Mouse (Mus musculus) lung, postnatal 36 days (tissue): ENCODE results near the gene Pnp.
"Not testable (repeated sequence)": the region's sequence is repeated elsewhere in the genome, so short reads cannot be mapped to it uniquely, and the experiment has no call there.

Experiments
- DNase-seq: peaks from one replicate; pipeline ENCODE4 v3.0.0; 2022; ENCODE audit warnings: mixed read lengths

The Pnp gene

DNA sequence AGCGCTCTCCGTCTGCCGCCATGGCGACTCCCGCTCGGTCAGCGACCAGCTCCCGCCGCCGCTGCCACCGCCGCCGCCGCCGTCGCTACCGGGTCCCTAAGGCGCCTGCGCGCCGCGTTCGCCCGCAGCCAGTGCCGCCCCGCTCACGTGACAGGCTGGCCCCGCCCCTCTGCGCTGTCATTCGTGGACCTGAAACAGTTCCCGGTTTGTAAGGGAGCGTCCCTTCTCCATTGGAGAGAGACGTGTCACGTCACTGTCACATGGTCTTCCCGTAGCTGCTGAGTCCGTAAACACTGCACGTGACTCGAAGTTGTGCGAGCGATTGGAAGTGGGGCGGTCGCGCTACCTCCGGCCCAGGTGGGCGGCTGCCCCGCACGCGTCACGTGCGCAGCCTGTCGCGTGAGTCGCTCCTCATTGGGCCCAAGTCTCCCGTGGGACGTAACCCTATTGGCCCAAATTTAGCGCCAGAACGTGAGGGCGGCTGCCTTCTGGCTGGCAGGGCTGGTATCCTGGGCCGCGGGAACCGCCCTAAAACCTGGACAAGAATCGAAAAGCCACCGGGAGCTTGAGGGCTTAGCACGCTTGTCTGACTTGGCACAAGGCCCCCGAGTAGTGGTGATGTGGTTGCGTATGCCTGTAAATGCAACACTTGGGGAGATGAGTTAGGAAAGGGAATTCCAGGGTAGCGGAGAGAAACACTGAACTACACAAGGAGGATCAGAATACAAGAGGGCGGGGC lies at the start of gene Pnp, which contains the start of gene Pip4p1:
Gene Pnp, plus strand, starts transcription at position 329 of the 739 bp plus-strand sequence.
Gene Pip4p1, minus strand, starts transcription at position 103 of the 739 bp plus-strand sequence.
- DNase-seq: peak; percentile 100

DNA sequence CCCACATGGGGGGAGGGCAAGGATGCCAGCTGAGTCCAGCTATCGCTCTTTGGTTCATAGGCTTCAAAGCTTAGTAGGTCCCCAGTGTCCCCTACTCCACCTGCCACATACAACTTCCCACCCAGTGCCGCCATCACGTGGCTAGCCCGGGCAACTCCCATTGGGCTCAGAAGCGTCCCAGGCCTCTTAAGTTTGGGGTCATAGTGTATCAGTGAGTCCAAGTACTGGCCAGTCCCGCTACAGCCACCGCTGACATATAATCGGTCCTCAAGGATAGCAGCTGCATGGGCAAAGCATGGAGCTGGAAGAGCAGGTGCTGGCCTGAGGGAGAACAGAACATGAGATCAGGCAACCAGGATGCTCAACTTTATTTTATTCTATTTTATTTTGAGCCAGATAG lies 39.3 kb upstream of the Pnp start:
- no peak for DNase-seq

DNA sequence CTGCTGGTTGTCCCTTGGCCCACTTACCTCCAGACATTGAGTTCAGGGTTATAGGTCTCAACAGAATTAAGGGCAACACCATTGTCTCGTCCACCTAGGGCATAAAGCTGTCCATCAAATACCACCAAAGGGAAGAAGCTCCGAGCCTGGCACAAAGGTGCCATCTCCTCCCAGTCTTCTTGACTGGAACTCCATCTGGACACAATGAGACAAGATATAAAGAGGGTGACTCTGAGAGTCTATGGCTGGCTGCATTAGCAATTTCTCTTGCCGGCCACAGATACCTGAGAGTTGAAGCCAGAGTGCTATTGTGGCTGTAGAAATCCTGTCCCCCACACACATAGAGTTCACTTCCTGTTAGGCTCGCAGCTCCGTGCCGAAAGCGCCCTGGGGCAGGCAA lies 38.8 kb upstream of the Pnp start:
- DNase-seq: no peak

GRCm38 (mm10) chr14:50892541-50893459 lies 38.1 kb upstream of the Pnp start:
- peak; percentile 64 for DNase-seq

GRCm38 (mm10) chr14:50895407-50895806 lies 35.5 kb upstream of the Pnp start:
- DNase-seq: no peak

DNA sequence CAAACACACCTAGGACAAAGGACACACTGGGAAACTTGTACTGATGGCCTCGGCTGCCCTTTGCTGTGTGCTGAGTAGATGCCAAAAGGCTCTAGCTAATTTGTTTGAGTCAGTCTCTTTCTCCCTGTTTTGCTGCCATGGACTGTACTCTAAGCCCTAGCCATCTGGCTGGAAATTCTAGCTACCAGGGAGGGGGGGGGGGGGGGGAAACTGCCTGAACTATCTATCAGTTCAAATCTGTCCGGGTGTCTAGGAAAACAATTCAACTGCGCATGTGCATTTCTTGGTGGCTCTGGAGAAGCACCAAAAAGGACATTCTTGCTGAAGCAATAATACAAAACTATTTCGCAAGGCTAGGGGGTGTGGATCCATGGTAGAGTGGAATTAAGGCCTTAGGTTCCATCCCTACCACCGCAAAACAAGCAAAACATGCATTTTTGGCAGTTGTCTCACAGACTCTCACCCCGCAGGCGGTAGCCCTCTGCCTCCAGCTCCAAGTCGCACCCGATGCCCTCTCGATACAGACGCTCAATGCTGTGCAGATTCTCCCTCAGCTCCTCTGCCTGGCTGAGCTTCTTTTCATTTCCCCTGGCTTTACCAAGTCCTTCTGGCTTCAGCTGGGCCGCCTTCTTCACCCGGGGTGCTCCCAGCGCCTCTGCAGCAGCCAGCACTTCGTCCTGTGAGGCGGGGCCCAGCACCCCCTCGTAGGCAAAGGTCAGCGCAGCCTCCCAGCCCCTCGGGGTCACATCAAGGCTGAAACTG lies 34.7 kb upstream of the Pnp start:
- DNase-seq: peak; percentile 89

DNA sequence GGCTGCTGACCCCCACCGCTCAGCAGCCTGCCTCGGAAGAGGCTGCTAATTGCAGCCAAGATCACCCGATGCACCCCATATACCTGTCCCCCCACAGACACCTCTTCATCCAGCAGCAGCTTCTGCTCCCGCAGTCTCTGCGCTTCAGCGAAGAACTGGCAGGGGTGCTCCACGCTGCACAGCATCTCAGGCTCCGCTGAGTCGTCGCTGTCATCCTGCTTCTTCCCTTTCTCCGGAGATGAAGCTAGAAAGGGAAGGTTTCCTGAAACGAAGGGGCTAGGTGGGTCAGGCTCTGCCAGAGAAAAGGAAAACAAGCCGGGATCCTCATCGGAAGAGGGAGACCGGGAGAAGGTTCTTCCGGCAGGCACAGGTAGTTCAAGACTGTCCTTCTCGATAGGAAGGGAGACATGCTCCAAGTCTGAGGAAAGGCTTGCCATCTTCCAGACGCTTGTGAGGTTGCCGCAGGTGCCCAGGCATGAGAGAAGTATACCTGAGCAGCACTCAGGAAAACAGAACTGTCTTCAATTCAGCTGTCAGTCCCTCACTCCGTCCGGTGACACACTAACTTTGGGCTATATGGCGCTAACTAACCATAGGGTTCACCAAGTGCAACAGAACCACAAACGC lies 34.0 kb upstream of the Pnp start:
- DNase-seq: no peak

DNA sequence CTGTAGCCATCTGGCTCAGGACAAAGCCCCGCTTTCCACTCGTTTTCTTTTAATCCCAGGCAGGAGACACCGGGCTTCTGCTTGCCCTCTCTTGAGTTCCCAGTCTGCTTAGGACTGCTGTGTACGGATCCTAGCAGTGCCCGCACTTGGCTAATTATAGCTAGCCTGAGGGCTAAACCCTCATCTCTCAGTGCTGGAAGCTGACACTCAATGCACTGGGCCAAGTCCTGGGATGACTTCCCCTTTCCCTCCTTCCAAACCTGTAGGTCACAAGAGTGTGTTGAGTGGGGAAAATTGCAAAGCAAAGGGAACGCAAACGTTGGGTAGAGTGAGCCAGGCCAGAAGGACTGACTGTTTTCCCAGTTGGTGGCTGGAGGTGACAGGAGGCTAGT lies 33.5 kb upstream of the Pnp start, which contains the start of gene Klhl33:
Gene Klhl33, minus strand, starts transcription at position 134 of the 392 bp plus-strand sequence.
- DNase-seq: no peak

DNA sequence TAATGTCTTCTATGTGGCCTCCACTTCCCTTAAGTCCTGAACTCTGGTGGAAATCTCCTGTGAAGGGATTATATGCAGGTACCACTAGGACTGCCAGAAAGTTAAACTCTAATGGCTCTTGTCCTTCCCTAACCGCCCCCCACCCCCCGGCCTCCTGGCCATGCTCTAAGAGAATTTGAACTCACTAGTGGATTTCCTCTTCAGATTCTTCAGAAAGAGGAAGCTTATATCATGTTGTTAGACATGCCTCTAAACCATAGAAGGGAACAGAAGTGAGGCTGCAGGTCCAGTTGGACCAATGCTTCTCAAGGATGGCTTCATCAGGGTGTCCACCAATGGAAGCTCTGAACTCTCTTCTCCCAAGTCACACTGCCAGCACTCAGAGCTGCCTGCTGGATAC lies 32.9 kb upstream of the Pnp start:
- DNase-seq: not testable (repeated sequence)

DNA sequence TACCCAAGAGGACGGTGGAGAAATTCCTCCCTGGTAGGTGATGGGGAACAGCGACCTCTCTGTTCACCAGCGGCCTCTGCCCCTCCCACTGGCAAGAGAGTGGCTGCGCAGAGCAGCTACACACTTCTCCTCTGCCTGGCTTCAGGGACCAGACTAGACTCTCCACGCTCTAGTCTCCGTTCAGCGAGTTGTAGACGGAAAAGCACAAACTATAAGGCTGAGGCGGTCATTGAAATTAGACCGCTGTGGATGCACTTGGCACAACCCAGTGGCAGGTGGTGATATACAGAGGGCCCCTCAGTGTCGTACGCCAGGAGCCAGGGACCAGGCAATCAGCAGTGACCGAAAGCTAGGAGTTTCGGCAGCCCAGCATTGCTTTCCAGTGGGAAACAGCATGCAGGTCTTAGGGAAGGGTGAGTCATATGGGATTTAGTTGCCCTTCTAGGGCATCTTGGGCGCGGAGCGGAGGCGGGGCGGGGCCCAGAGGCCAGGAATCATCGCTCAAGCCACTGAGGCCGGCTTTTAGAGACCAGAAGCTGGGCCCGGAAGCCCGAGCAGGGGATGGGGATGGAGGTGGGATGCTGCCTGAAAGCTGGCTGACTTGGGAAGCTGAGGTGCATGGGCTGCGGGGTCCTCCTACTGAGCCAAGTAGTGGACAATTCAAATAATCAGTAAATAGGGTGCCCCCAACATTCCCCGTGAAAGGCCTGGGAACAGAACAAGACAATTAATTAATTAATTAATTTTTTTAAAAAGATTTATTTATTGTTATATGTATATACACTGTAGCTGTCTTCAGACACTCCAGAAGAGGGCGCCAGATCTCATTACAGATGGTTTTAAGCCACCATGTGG lies 26.7 kb upstream of the Pnp start:
- DNase-seq: peak; percentile 61

DNA sequence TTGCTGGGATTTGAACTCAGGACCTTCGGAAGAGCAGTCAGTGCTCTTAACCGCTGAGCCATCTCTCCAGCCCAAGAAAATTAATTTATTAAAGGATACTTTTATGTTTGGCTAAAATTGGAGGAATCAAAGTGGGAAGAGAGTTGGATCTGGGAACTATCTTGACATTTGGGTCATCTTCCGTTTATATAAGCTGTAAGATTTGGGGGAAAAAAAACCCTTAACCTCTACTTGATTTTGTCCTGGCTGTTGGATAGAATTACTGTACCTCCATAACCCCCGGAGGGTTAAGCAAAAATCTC lies 26.1 kb upstream of the Pnp start:
- DNase-seq: no peak

DNA sequence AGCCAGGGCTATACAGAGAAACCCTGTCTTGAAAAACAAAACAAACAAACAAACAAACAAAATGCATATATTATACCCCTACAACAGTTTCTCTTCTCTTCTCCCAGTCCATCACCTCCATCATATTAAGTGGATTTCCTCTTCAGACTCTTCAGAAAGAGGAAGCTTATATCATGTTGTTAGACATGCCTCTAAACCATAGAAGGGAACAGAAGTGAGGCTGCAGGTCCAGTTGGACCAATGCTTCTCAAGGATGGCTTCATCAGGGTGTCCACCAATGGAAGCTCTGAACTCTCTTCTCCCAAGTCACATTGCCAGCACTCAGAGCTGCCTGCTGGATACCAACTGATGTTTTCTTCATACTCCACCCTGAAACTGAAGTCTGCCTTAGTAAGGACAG lies 25.6 kb upstream of the Pnp start:
- not testable (repeated sequence) for DNase-seq

- DNase-seq: peak; percentile 53
These were observed 22.8 kb upstream of the Pnp start for GRCm38 (mm10) chr14:50908126-50908525.

DNA sequence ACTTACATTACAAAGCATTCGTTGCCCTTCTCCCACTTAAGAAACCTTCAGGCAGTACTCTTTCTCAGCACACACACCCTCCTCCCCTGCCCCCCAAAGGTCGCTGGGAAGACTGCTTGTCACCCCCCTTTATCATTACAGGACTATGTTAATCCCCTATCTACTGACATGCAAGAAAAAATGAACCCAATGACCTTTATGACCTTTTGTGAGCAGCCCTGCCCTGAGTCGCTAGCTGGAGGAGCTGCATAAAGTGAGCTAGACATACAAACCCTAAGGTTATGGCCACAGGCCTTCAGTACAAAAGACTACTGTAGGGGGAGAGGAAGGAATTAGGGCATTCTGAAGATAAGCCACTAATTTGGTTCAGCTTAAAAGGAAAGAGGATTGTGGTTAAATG lies 19.5 kb upstream of the Pnp start:
- DNase-seq: no peak

DNA sequence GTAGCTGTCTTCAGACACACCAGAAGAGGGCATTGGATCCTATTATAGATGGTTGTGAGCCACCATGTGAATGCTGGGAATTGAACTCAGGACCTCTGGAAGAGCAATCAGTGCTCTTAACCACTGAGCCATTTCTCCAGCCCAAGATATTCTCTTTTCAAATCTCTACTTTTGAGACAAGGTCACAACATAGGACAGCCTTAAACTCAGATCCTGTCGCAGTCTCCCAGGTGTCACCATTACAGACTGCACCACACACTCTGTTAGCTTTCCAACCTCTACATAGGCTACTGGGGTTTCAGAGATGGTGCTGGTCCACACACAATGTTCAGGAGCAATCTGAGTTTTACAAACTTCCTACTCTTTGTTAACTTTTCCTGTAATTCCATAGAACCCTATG lies 7.4 kb upstream of the Pnp start:
- not testable (repeated sequence) for DNase-seq

GRCm38 (mm10) chr14:50924281-50925064 lies 6.4 kb upstream of the Pnp start, which contains the start of the genes Osgep and Apex1:
TSS of gene Osgep (minus strand) at chr14:50924893.
TSS of gene Apex1 (plus strand) at chr14:50924968.
- DNase-seq: peak; percentile 99

DNA sequence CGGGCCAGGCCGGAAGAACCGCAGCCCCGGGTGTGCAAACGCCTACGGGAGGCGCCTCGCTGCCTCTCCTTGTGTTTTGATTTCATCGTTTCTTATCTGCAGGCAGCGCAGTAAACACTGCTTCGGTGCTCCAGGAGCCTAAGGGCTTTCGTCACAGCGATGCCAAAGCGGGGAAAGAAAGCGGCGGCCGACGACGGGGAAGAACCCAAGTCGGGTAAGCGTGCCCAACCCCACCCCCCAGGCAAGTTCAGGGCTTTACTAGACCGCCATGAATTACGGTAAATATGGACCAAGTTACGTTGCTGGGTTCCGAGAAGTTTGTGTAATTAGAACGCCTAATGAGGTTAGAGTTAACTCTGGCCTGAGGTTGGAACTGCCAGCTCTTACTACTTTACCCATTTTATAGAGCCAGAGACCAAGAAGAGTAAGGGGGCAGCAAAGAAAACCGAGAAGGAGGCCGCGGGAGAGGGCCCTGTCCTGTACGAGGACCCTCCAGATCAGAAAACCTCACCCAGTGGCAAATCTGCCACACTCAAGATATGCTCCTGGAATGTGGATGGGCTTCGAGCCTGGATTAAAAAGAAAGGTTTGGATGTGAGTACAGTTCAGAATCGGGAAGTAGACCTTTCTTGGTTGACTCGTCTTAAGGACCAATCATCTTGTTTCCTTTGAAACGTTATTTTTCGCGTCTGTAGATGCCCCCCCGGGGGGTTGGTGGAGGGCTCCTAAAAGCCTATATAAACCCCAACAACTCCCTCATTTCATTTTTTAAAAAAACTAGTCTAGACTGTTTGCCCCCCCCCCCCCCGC lies 5.6 kb upstream of the Pnp start:
- no peak for DNase-seq

DNA sequence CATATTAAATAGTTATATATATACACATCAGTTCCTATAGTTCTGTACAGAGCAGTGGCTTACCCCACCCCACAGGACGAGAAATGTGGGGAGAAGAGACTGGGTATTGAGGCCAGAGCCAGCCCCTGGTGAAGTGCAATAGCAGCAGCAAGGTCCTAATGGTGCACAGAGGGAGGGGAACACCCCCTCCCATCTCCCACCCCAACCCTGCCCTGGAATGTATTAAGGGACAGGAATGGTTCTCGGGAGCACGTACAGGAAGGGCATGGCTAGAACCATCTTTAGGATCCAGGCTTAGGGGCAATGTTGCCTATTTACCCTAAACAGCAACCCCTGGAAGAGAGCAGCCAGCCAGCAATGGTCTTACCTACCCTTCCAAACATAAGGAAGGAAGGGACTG lies 3.5 kb upstream of the Pnp start:
- no peak for DNase-seq

GRCm38 (mm10) chr14:50929951-50930350 lies 931 bp upstream of the Pnp start:
- peak; percentile 17 for DNase-seq

GRCm38 (mm10) chr14:50930377-50930753 lies 517 bp upstream of the Pnp start:
- peak; percentile 79 for DNase-seq
